In the genomic region with DNA sequence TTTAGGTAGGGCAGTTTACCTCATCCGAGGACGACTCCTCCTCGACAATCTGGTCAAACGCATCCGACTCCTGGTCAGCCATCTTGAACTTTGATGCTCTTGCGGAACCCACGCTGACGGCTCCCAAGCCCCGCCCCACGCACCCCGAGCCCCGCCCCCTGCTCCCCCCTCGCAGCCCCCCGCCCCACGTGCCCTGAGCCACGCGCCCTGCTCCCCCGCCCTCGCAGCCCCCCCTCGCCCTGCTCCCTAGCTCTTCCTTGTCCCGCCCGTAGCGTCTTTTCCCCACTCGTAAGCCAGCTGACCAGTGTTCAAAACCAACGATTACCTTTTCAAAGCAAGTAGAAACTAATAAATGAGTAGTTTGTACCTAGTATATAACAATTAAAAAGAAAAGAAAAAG, we compare ENCODE assay signal across 7 mouse cellular contexts. TPM values are rescaled to one million over a fixed set of nuclear protein-coding genes. Genes with fewer than 3 reads are reported as not detected.
DNase-seq lines count a peak whose midpoint lies in the region; ATAC-seq and TF ChIP-seq lines count a peak whose summit lies in the region.

A gene (minus strand): TSS at position 101 of the 400 bp plus-strand sequence.

- DNase-seq in lung, postnatal 0 days (ENCODE audit: low spot score), result no peak
- no peak for DNase-seq in lung, postnatal 14 days
- DNase-seq in forebrain, embryonic 11.5 days (ENCODE audit: low spot score), result no peak
- no peak for DNase-seq in layer of hippocampus, postnatal 14 days (ENCODE audit: low spot score in 2 of 2)
- no peak for DNase-seq in frontal cortex, postnatal 25 days (ENCODE audit: low spot score in 2 of 2)
- DNase-seq in kidney, postnatal 36 days, result no peak

- TF ChIP-seq CTCF in lung, postnatal 0 days (IDR thresholded peaks at IDR 0.05), result no peak

- no peak within 1 kb of the TSS for H3K27ac ChIP-seq in lung, postnatal 0 days (ENCODE audit: low read length)
- H3K27ac ChIP-seq in forebrain, embryonic 11.5 days (ENCODE audit: low read depth, low read length), result no peak within 1 kb of the TSS
- peak within 1 kb of the TSS; percentile 92 for H3K27ac ChIP-seq in midbrain, embryonic 16.5 days (ENCODE audit: low read length)

- H3K9me3 ChIP-seq in lung, postnatal 0 days (ENCODE audit: low read length), result no peaks in the 10 kb centered on the region
- H3K9me3 ChIP-seq in forebrain, embryonic 11.5 days (ENCODE audit: control insufficient read depth, low read length), result no peaks in the 10 kb centered on the region; the same call in 1 of the 2 replicates
- H3K9me3 ChIP-seq in midbrain, embryonic 16.5 days (replicated peaks; ENCODE audit: control insufficient read depth, low read length, poor library complexity, severe bottlenecking), result 0 out of 2 replicates have a peak, but pooled peaks cover 5% of the 10 kb centered on the region

- TF ChIP-seq EP300 in lung, postnatal 0 days (IDR thresholded peaks at IDR 0.05), result no peak

- H3K9ac ChIP-seq in lung, postnatal 0 days (replicated peaks; ENCODE audit: low read depth), result no peak within 1 kb of the TSS
- no peak within 1 kb of the TSS for H3K9ac ChIP-seq in forebrain, embryonic 11.5 days (ENCODE audit: low read length)
- peak within 1 kb of the TSS; percentile 77 for H3K9ac ChIP-seq in midbrain, embryonic 16.5 days (ENCODE audit: low read depth, low read length)

- peak within 1 kb of the TSS; percentile 61 for H3K4me2 ChIP-seq in lung, postnatal 0 days (replicated peaks; ENCODE audit: low read depth, low read length)
- H3K4me2 ChIP-seq in forebrain, embryonic 11.5 days (ENCODE audit: low read depth, low read length, severe bottlenecking), result peak within 1 kb of the TSS; percentile 49; the same call in 1 of the 2 replicates
- peak within 1 kb of the TSS; percentile 47 for H3K4me2 ChIP-seq in midbrain, embryonic 16.5 days (ENCODE audit: low read length)

- no peaks in the 10 kb centered on the region for H3K27me3 ChIP-seq in lung, postnatal 0 days (replicated peaks; ENCODE audit: insufficient read depth, low read length)
- H3K27me3 ChIP-seq in forebrain, embryonic 11.5 days (ENCODE audit: control insufficient read depth, insufficient read depth, low read length), result no peaks in the 10 kb centered on the region
- H3K27me3 ChIP-seq in midbrain, embryonic 16.5 days (ENCODE audit: control insufficient read depth, insufficient read depth, low read depth, low read length), result no peaks in the 10 kb centered on the region

- ATAC-seq in lung, postnatal 0 days, result no peak
- ATAC-seq in forebrain, embryonic 11.5 days (replicated peaks; ENCODE audit: low FRiP score), result no peak
- ATAC-seq in midbrain, embryonic 16.5 days, result no peak

- WGBS in lung, postnatal 0 days, result 90% methylated on average over 24 of the region's 25 CpGs
- 92% methylated on average over 19 of the region's 25 CpGs for WGBS in forebrain, embryonic 11.5 days
- WGBS in midbrain, embryonic 16.5 days, result 97% methylated on average over 20 of the region's 25 CpGs

- peak within 1 kb of the TSS; percentile 55; the same call in 1 of the 2 replicates for H3K4me3 ChIP-seq in lung, postnatal 0 days (ENCODE audit: low read depth, low read length)
- H3K4me3 ChIP-seq in forebrain, embryonic 11.5 days (ENCODE audit: low read depth, low read length), result peak within 1 kb of the TSS; percentile 48; the same call in 1 of the 2 replicates
- peak within 1 kb of the TSS; percentile 56 for H3K4me3 ChIP-seq in midbrain, embryonic 16.5 days (ENCODE audit: low read depth, low read length)

- no peaks in the 10 kb centered on the region for H3K36me3 ChIP-seq in lung, postnatal 0 days (ENCODE audit: insufficient read depth, low read length)
- H3K36me3 ChIP-seq in forebrain, embryonic 11.5 days (ENCODE audit: control insufficient read depth, insufficient read depth, low read length), result no peaks in the 10 kb centered on the region
- no peaks in the 10 kb centered on the region for H3K36me3 ChIP-seq in midbrain, embryonic 16.5 days (ENCODE audit: control insufficient read depth, insufficient read depth, low read length)

- H3K4me1 ChIP-seq in lung, postnatal 0 days (ENCODE audit: insufficient read depth, low read depth, low read length), result no peaks in the 10 kb centered on the region
- no peaks in the 10 kb centered on the region for H3K4me1 ChIP-seq in forebrain, embryonic 11.5 days (replicated peaks; ENCODE audit: control insufficient read depth, insufficient read depth, low read length)
- H3K4me1 ChIP-seq in midbrain, embryonic 16.5 days (ENCODE audit: control insufficient read depth, insufficient read depth, low read length), result no peaks in the 10 kb centered on the region

RNA-seq across cellular contexts. Expression of the gene that starts here (rescaled TPM):
- 14.1 and 16.0 TPM in 2 replicates for polyA plus RNA-seq in lung, postnatal 0 days (2015; fragmentation: Nextera tagmentation; extraction: Ambion mirVana)
- polyA plus RNA-seq in forebrain, embryonic 11.5 days (2014; fragmentation: Nextera tagmentation; extraction: Ambion mirVana), result 13.6 and 14.6 TPM in 2 replicates
- total RNA-seq in layer of hippocampus, postnatal 14 days (2021), result 10 to 100 TPM; 24.8 to 29.9 TPM
- polyA plus RNA-seq in midbrain, embryonic 16.5 days (2015; fragmentation: Nextera tagmentation; extraction: Ambion mirVana), result 19.2 and 20.0 TPM in 2 replicates
